Mouse (Mus musculus): Measurements from ENCODE around the gene Gm3238. TPM values are rescaled to one million over a fixed set of nuclear protein-coding genes. Genes with fewer than 3 reads are reported as not detected.
A peak's percentile ranks its signal among the peaks of the same experiment; 100 is the strongest.
"Not testable (repeated sequence)": the region's sequence is repeated elsewhere in the genome, so short reads cannot be mapped to it uniquely, and the experiment has no call there.

Gene Gm3238
- not detected in 2 replicates for polyA plus RNA-seq (2012; rRNA removed)

DNA sequence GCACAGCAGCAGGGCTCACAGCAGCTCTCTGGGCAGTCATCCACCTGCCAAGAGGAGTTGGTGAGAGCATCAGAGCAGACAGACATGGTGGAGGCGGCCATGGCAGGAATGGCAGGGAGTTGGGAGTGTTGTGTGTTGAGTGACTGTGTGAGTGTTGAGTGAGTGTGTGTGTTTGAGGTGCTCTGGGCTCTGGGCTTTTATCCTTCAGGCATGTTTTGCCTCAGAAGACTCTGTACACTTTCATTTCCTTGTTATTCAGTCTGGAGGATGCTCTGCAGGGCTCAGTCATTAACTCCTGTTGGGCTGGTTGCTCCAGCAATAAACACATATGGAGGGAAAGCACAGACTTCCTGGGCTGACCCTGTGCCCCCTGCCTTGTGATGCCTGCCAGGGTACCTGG, at the start of gene Gm3238:
TSS of gene Gm3238 (minus strand) at position 101 of the 400 bp plus-strand sequence.
- DNase-seq (ENCODE audit: extremely low spot score in 1 of 2, low spot score in 1 of 2) = not testable (repeated sequence)

DNA sequence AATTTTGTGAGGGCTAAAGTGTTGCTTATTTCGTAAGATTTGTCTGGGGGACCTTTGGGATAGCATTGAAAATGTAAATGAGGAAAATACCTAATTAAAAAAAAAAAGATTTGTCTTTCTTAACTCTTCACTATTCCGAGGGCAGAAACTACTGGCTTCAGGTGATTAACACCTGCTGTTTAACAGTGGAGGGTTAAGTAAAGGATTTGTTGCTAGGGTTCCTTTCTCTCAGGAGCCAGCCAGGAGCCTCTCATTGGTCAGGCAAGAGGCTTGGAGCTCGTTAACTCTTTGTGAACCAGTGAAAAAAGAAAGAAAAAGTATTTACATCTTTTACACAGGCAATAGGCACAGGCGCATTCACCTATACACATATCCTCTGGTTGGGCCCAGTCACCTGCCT, 48.1 kb upstream of the Gm3238 start:
- DNase-seq (ENCODE audit: extremely low spot score in 1 of 2, low spot score in 1 of 2) = no peak

GRCm38 (mm10) chr10:77818523-77818922, 47.4 kb upstream of the Gm3238 start:
- no peak for DNase-seq (ENCODE audit: extremely low spot score in 1 of 2, low spot score in 1 of 2)

DNA sequence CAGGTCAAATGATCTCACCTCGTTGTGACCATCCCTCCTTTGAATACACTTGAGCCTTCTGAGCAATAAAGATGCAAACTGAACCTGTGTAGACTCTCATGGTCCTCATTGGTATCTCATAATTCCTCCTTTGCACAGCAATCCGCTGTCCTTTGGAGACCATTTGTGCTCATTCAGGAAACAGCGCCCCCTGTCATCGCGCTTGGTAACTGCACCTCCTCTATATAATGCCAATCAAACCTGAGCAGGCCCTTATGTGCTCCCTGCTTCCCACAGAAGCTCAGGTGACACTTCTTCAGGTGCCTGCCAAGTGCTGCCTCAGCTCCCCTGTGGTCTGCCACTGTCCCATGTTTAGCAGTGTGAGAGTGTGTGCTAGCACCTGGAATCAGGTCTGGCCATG, 44.4 kb upstream of the Gm3238 start:
- DNase-seq (ENCODE audit: extremely low spot score in 1 of 2, low spot score in 1 of 2) = peak in 1 of 2 experiments; percentile 28

DNA sequence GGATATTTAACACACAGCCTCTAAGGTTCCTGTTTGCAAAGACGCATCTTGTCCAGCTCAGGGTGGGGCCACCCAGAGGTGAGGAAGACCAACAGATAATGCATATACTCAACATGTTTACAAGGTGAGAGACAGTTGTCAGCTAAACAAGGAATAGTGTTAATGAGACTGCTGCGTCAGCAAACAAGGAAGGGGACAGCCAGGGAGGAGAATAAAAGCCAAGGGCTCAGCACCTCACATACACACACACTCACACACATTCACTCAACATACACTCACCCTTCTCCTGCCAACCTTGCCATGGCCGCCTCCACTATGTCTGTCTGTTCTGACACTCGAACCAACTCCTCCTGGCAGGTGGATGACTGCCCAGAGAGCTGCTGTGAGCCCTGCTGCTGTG, 43.3 kb upstream of the Gm3238 start, which contains the start of gene Gm2696:
TSS of gene Gm2696 (plus strand) at position 301 of the 400 bp plus-strand sequence.
- DNase-seq (ENCODE audit: extremely low spot score in 1 of 2, low spot score in 1 of 2) = no peak

GRCm38 (mm10) chr10:77811743-77812142, 40.6 kb upstream of the Gm3238 start, which contains the start of gene Gm9507:
Gm9507 (minus strand) TSS chr10:77811843.
- no peak for DNase-seq (ENCODE audit: extremely low spot score in 1 of 2, low spot score in 1 of 2)

- DNase-seq (ENCODE audit: extremely low spot score in 1 of 2, low spot score in 1 of 2) = no peak
Observed at GRCm38 (mm10) chr10:77804095-77804494, 33.0 kb upstream of the Gm3238 start.

GRCm38 (mm10) chr10:77798921-77799508, 27.9 kb upstream of the Gm3238 start, which contains the start of gene Gm19668:
Gm19668 (minus strand) TSS chr10:77799133.
- DNase-seq (ENCODE audit: extremely low spot score in 1 of 2, low spot score in 1 of 2) = no peak

GRCm38 (mm10) chr10:77798164-77798920, 27.2 kb upstream of the Gm3238 start:
- not testable (repeated sequence) for DNase-seq (ENCODE audit: extremely low spot score in 1 of 2, low spot score in 1 of 2)

GRCm38 (mm10) chr10:77797677-77798076, 26.6 kb upstream of the Gm3238 start:
- no peak for DNase-seq (ENCODE audit: extremely low spot score in 1 of 2, low spot score in 1 of 2)

GRCm38 (mm10) chr10:77794976-77795375, 23.9 kb upstream of the Gm3238 start, which contains the start of gene Gm9639:
Gm9639 (minus strand) TSS chr10:77795076.
- DNase-seq (ENCODE audit: extremely low spot score in 1 of 2, low spot score in 1 of 2) = no peak

DNA sequence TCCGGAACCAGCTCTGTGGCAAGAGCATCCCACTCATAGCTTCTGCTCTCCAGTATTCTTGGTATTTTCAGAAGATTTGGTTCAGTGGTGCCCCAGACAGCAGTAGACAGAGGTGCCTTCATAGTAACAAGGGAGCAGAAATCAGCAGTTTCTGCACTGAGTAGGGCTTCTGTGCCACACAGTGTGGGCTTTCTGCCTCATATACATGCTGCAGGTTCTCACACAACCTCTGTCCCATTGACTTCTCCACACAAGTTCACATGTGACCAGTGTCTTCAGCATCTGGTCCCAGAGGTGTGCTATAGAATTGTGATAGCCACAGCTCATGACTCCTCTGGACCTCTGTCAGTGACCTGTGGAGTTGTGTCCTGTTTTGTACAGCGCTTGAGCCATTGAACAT, 17.5 kb upstream of the Gm3238 start:
- no peak for DNase-seq (ENCODE audit: extremely low spot score in 1 of 2, low spot score in 1 of 2)

- not testable (repeated sequence) for DNase-seq (ENCODE audit: extremely low spot score in 1 of 2, low spot score in 1 of 2)
Observed at GRCm38 (mm10) chr10:77787876-77788275, 16.8 kb upstream of the Gm3238 start, which contains the start of gene Gm7137. Gm7137 (minus strand) TSS chr10:77788200.

- DNase-seq (ENCODE audit: extremely low spot score in 1 of 2, low spot score in 1 of 2) = not testable (repeated sequence)
Observed at GRCm38 (mm10) chr10:77783396-77783795, 12.3 kb upstream of the Gm3238 start.

DNA sequence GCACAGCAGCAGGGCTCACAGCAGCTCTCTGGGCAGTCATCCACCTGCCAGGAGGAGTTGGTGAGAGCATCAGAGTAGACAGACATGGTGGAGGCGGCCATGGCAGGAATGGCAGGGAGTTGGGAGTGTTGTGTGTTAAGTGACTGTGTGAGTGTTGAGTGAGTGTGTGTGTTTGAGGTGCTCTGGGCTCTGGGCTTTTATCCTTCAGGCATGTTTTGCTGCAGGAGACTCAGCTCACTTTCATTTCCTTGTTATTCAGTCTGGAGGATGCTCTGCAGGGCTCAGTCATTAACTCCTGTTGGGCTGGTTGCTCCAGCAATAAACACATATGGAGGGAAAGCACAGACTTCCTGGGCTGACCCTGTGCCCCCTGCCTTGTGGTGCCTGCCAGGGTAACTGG, 11.3 kb upstream of the Gm3238 start, which contains the start of gene Gm3250:
TSS of gene Gm3250 (minus strand) at position 101 of the 400 bp plus-strand sequence.
- not testable (repeated sequence) for DNase-seq (ENCODE audit: extremely low spot score in 1 of 2, low spot score in 1 of 2)

GRCm38 (mm10) chr10:77776844-77777243, 5.7 kb upstream of the Gm3238 start, which contains the start of gene Gm7138:
Gm7138 (minus strand) TSS chr10:77776944.
- not testable (repeated sequence) for DNase-seq (ENCODE audit: extremely low spot score in 1 of 2, low spot score in 1 of 2)

DNA sequence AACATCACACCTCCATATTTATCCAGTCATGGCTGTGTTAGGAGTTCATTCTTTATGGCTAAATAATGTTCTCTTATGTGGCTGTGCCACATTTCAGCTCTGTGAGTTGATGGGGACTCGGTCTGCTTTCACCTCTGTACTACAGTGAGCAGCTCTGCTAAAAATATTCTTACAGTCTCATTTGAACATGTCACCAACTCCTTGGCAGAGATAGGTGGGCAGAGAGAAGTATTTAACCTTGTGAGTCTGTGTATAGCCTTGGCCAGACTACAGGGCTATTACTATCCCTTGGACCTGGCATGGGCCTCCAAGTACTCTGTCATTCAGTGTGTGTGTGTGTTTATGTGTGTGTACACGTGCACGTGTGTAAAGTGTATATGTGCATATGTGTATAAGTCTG, 1.0 kb upstream of the Gm3238 start:
- DNase-seq (ENCODE audit: extremely low spot score in 1 of 2, low spot score in 1 of 2) = not testable (repeated sequence)

- no peak for DNase-seq (ENCODE audit: extremely low spot score in 1 of 2, low spot score in 1 of 2)
Observed at GRCm38 (mm10) chr10:77769727-77770126, 1.4 kb downstream of the Gm3238 start.

- DNase-seq (ENCODE audit: extremely low spot score in 1 of 2, low spot score in 1 of 2) = not testable (repeated sequence)
Observed at GRCm38 (mm10) chr10:77759582-77759981, 11.5 kb downstream of the Gm3238 start, which contains the start of gene Gm3233. Gm3233 (minus strand) TSS chr10:77759682.

- no peak for DNase-seq (ENCODE audit: extremely low spot score in 1 of 2, low spot score in 1 of 2)
Observed at GRCm38 (mm10) chr10:77753448-77753847, 17.7 kb downstream of the Gm3238 start.

DNA sequence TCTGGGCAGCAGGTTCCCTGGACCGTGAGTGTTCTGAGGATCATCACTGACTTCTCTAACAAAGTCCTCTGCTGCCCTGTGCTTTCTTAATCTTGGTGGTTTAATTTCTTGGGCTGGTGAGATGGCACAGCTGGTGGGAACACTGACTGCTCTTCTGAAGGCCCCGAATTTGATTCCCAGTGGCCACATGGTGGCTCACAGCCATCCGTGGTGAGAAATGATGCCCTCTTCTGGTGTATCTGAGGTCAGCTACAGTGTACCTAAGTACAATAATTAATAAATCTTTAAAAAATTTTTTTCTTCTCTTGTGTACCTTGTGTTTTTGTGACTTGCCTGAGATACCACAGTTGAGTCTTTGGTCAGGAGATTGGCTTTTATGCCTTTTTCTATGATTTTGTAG, 18.8 kb downstream of the Gm3238 start:
- DNase-seq (ENCODE audit: extremely low spot score in 1 of 2, low spot score in 1 of 2) = not testable (repeated sequence)

Data from frontal cortex, adult 2 months (tissue).